In the genomic region with DNA sequence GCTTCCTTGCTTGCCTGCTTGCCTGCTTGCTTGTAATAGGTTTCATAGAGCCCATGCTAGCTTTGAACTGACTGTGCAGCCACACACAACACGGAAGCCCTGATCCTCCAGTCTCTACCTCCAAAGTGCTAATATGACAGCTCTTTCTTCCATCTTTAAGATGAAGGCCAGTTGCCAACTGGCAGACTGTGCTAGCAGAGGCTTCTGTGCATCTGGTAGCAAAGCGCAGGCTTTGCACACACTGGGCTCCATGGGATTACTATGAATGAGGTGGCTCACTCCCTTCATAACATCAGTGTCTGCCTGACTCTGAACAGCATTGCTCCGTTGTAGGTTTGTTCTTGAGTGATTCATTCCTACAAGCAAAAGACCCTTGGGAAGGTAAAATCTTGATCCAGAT, we compare ENCODE assay signal across 12 mouse cellular contexts.
DNase-seq lines count a peak whose midpoint lies in the region; ATAC-seq lines count a peak whose summit lies in the region.
"Had no signal": no experiment of that assay in that cellular context is flagged by ENCODE, and none has a peak within 500 bp of the region (broad histone marks: within the 10 kb centered on the region; RNA-seq: fewer than 3 reads in every experiment).

No protein-coding gene starts in this region.

- no peak for ATAC-seq in heart, embryonic 11.5 days (replicated peaks; ENCODE audit: insufficient number of reproducible peaks, low FRiP score, low TSS enrichment)
- no peak for ATAC-seq in intestine, embryonic 16.5 days

- H3K4me2 ChIP-seq in heart, embryonic 11.5 days = no peak overlapping the region
- no peak overlapping the region for H3K4me2 ChIP-seq in intestine, embryonic 16.5 days (ENCODE audit: low read depth, low read length)
- H3K4me2 ChIP-seq: heart, embryonic 12.5 days; liver, embryonic 15.5 days had no signal

- no peak overlapping the region for H3K9ac ChIP-seq in heart, embryonic 11.5 days (ENCODE audit: low read depth, low read length)
- no peak overlapping the region for H3K9ac ChIP-seq in intestine, embryonic 16.5 days (ENCODE audit: low read depth, low read length)
- H3K9ac ChIP-seq: heart, embryonic 12.5 days; liver, embryonic 15.5 days had no signal

- H3K27ac ChIP-seq in heart, embryonic 11.5 days (ENCODE audit: low read depth, low read length) = no peak overlapping the region
- peak overlapping the region; percentile 23 for H3K27ac ChIP-seq in intestine, embryonic 16.5 days (ENCODE audit: low read length)
- H3K27ac ChIP-seq: liver, embryonic 15.5 days had no signal

- no peaks in the 10 kb centered on the region for H3K27me3 ChIP-seq in heart, embryonic 11.5 days (ENCODE audit: control insufficient read depth, insufficient read depth, low read length)
- no peaks in the 10 kb centered on the region for H3K27me3 ChIP-seq in intestine, embryonic 16.5 days (replicated peaks; ENCODE audit: control insufficient read depth, insufficient read depth, low read length)
- H3K27me3 ChIP-seq: heart, embryonic 12.5 days; liver, embryonic 15.5 days had no signal

- WGBS in heart, embryonic 11.5 days (ENCODE audit: insufficient replicate concordance) = 83% methylated on average over 3 of the region's 3 CpGs
- 68% methylated on average over 3 of the region's 3 CpGs for WGBS in intestine, embryonic 16.5 days

- no peak overlapping the region for H3K4me3 ChIP-seq in heart, embryonic 11.5 days (ENCODE audit: low read depth, low read length)
- no peak overlapping the region for H3K4me3 ChIP-seq in intestine, embryonic 16.5 days (ENCODE audit: low read length)
- H3K4me3 ChIP-seq: heart, embryonic 12.5 days; liver, embryonic 15.5 days had no signal

- peak; percentile 64 for DNase-seq in heart, adult 11 months
- DNase-seq in right cerebral cortex, postnatal 10 days (ENCODE audit: low spot score in 2 of 2) = peak; percentile 26 to 28
- DNase-seq in right cerebral cortex, postnatal 36 days (ENCODE audit: low spot score in 2 of 2) = no peak
- DNase-seq in spleen, postnatal 10 days (ENCODE audit: low spot score in 2 of 2) = no peak
- DNase-seq in gastrocnemius, postnatal 25 days = no peak
- DNase-seq: gastrocnemius, postnatal 10 days; kidney, adult 8-10 months; lung, postnatal 36 days had no signal

- no peaks in the 10 kb centered on the region for H3K36me3 ChIP-seq in heart, embryonic 11.5 days (ENCODE audit: control insufficient read depth, insufficient read depth, low read length)
- H3K36me3 ChIP-seq in intestine, embryonic 16.5 days (ENCODE audit: control insufficient read depth, insufficient read depth, low read length) = no peaks in the 10 kb centered on the region
- H3K36me3 ChIP-seq: heart, embryonic 12.5 days; liver, embryonic 15.5 days had no signal

- no peaks in the 10 kb centered on the region for H3K9me3 ChIP-seq in heart, embryonic 11.5 days (replicated peaks; ENCODE audit: control insufficient read depth, low read length)
- H3K9me3 ChIP-seq in intestine, embryonic 16.5 days (ENCODE audit: control insufficient read depth, low read length) = no peaks in the 10 kb centered on the region
- H3K9me3 ChIP-seq: heart, embryonic 12.5 days; liver, embryonic 15.5 days had no signal

- H3K4me1 ChIP-seq in heart, embryonic 11.5 days (ENCODE audit: control insufficient read depth, insufficient read depth, low read length) = no peaks in the 10 kb centered on the region
- peaks cover 23% of the 10 kb centered on the region; the same call in 1 of the 2 replicates for H3K4me1 ChIP-seq in intestine, embryonic 16.5 days (ENCODE audit: control insufficient read depth, insufficient read depth, low read length)
- H3K4me1 ChIP-seq: liver, embryonic 15.5 days had no signal

Comparison
In these comparisons a context has a peak if more than half of its experiments do, and no peak if none do; other contexts are left out.
1. DNase-seq: peak in heart, adult 11 months (single experiment) and right cerebral cortex, postnatal 10 days (2 of 2); none in right cerebral cortex, postnatal 36 days (0 of 2), spleen, postnatal 10 days (0 of 2) and gastrocnemius, postnatal 25 days (single experiment).